Mouse (Mus musculus) lung, embryonic 14.5 days (tissue): ENCODE measurements at regions not wholly inside any gene's neighbourhood (a gene's known extent, or its start where the extent isn't known, plus 50 kb on each side); places are given as distances from the start of the nearest gene placed in this dataset.

Experiments used
- ATAC-seq: fragments of 200-750 bp; cut with Nextera tagmentation; 2 replicates; pipeline ENCODE4 v1.8.0; 2017; ENCODE audit warnings: mild to moderate bottlenecking, moderate TSS enrichment, moderate library complexity; ENCODE audit not compliant: insufficient read depth
- DNase-seq: peaks from one replicate; pipeline ENCODE4 v3.0.0-alpha.2; 2015
- H3K27ac ChIP-seq: fragments of 300-500 bp; sonication (generic); 2 replicates; pipeline ENCODE4 v1.5.1; 2014; ENCODE audit warnings: low read depth, mild to moderate bottlenecking, moderate library complexity
- H3K27me3 ChIP-seq: fragments of 300-500 bp; sonication (generic); 2 replicates; pipeline ENCODE4 v1.6.1; 2014; ENCODE audit warnings: low read length, control low read depth; ENCODE audit not compliant: insufficient read depth
- H3K36me3 ChIP-seq: fragments of 300-500 bp; sonication (generic); 2 replicates; pipeline ENCODE4 v1.6.1; 2014; ENCODE audit warnings: control low read depth; ENCODE audit not compliant: insufficient read depth
- H3K4me1 ChIP-seq: fragments of 300-500 bp; sonication (generic); 2 replicates; pipeline ENCODE4 v1.6.1; 2014; ENCODE audit warnings: antibody characterized with exemption, control low read depth; ENCODE audit not compliant: insufficient read depth
- H3K4me2 ChIP-seq: fragments of 300-500 bp; sonication (generic); 2 replicates; pipeline ENCODE4 v1.6.1; 2014; ENCODE audit warnings: mild to moderate bottlenecking
- H3K4me3 ChIP-seq: fragments of 300-500 bp; sonication (generic); 2 replicates; pipeline ENCODE4 v1.5.1; 2014; ENCODE audit warnings: low read depth, low read length
- H3K9ac ChIP-seq: fragments of 300-500 bp; sonication (generic); 2 replicates; pipeline ENCODE4 v1.6.1; 2014
- H3K9me3 ChIP-seq: fragments of 300-500 bp; sonication (generic); 2 replicates; pipeline ENCODE4 v1.6.1; 2016; ENCODE audit warnings: low read depth, low read length, control low read depth
- CTCF ChIP-seq: IDR thresholded peaks from 2 replicates; pipeline ENCODE4 v1.5.1; 2016; ENCODE audit warnings: antibody characterized with exemption, low read depth
- WGBS: fragments of 180-500 bp; shearing (Covaris S2); extraction: QIAGEN DNeasy Blood & Tissue Kit; methylation state at CpG from one replicate; pipeline ENCODE4 v1.1.7; 2014; 5-methylcytosine and 5-hydroxymethylcytosine counted together

GRCm38 (mm10) chr1:128767991-128768390 is 175.9 kb upstream of the Cxcr4 start:
- Histone ChIP-seq H3K27me3 (no peaks in the 10 kb centered on the region), H3K9ac (no peak overlapping the region), H3K4me2 (no peak overlapping the region), H3K36me3 (no peaks in the 10 kb centered on the region), H3K4me3 (no peak overlapping the region), H3K4me1 (no peaks in the 10 kb centered on the region), H3K27ac (no peak overlapping the region), H3K9me3 (no peaks in the 10 kb centered on the region)
- no peak for DNase-seq
- no peak for ATAC-seq
- WGBS = 88% methylated on average over 6 of the region's 6 CpGs
- TF ChIP-seq CTCF = no peak

GRCm38 (mm10) chr1:128767415-128767814 is 175.3 kb upstream of the Cxcr4 start:
- WGBS = 80% methylated on average over 3 of the region's 3 CpGs

GRCm38 (mm10) chr1:128766894-128767268 is 174.8 kb upstream of the Cxcr4 start:
- ATAC-seq (no peak), DNase-seq (no peak)
- Histone ChIP-seq H3K36me3 (no peaks in the 10 kb centered on the region), H3K4me3 (no peak overlapping the region), H3K9ac (no peak overlapping the region), H3K27me3 (no peaks in the 10 kb centered on the region), H3K4me1 (no peaks in the 10 kb centered on the region), H3K9me3 (no peaks in the 10 kb centered on the region), H3K27ac (no peak overlapping the region), H3K4me2 (no peak overlapping the region)
- 69% methylated on average over 7 of the region's 7 CpGs for WGBS
- no peak for TF ChIP-seq CTCF

More at GRCm38 (mm10) chr1:128767415-128767814, 175.3 kb upstream of the Cxcr4 start:
- Histone ChIP-seq H3K9me3 (no peaks in the 10 kb centered on the region), H3K4me1 (no peaks in the 10 kb centered on the region), H3K27me3 (no peaks in the 10 kb centered on the region), H3K4me2 (no peak overlapping the region), H3K27ac (no peak overlapping the region), H3K9ac (no peak overlapping the region), H3K36me3 (no peaks in the 10 kb centered on the region), H3K4me3 (no peak overlapping the region)
- ATAC-seq (no peak), DNase-seq (no peak)
- no peak for TF ChIP-seq CTCF

GRCm38 (mm10) chr1:128766193-128766893 is 174.2 kb upstream of the Cxcr4 start:
- Histone ChIP-seq H3K4me1 (no peaks in the 10 kb centered on the region), H3K9me3 (no peaks in the 10 kb centered on the region), H3K4me2 (no peak overlapping the region), H3K9ac (no peak overlapping the region), H3K36me3 (no peaks in the 10 kb centered on the region), H3K27me3 (no peaks in the 10 kb centered on the region), H3K4me3 (no peak overlapping the region), H3K27ac (no peak overlapping the region)
- 60% methylated on average over 7 of the region's 7 CpGs for WGBS
- no peak for DNase-seq
- peak; percentile 49; the same call in 1 of the 2 replicates for ATAC-seq
- TF ChIP-seq CTCF = no peak

GRCm38 (mm10) chr1:128765626-128766025 is 173.5 kb upstream of the Cxcr4 start:
- no peaks in the 10 kb centered on the region for H3K36me3 ChIP-seq
- no peak overlapping the region for H3K4me3 ChIP-seq
- H3K27ac ChIP-seq = no peak overlapping the region
- no peak overlapping the region for H3K9ac ChIP-seq
- no peak overlapping the region for H3K4me2 ChIP-seq
- ATAC-seq (no peak), DNase-seq (no peak)
- TF ChIP-seq CTCF = no peak
- no peaks in the 10 kb centered on the region for H3K27me3 ChIP-seq
- no peaks in the 10 kb centered on the region for H3K9me3 ChIP-seq
- no peaks in the 10 kb centered on the region for H3K4me1 ChIP-seq
- WGBS = 62% methylated on average over 2 of the region's 2 CpGs

GRCm38 (mm10) chr1:128765142-128765541 is 173.0 kb upstream of the Cxcr4 start:
- Histone ChIP-seq H3K9ac (no peak overlapping the region), H3K4me3 (no peak overlapping the region), H3K4me1 (no peaks in the 10 kb centered on the region), H3K9me3 (no peaks in the 10 kb centered on the region), H3K27ac (no peak overlapping the region), H3K4me2 (no peak overlapping the region), H3K27me3 (no peaks in the 10 kb centered on the region), H3K36me3 (no peaks in the 10 kb centered on the region)
- TF ChIP-seq CTCF = no peak
- DNase-seq = no peak
- no peak for ATAC-seq
- 82% methylated on average over 3 of the region's 3 CpGs for WGBS

GRCm38 (mm10) chr1:128762854-128763253 is 170.8 kb upstream of the Cxcr4 start:
- H3K36me3 ChIP-seq = no peaks in the 10 kb centered on the region
- H3K4me3 ChIP-seq = no peak overlapping the region
- H3K9me3 ChIP-seq = no peaks in the 10 kb centered on the region
- WGBS = 85% methylated on average over 4 of the region's 4 CpGs
- H3K4me1 ChIP-seq = no peaks in the 10 kb centered on the region
- H3K27ac ChIP-seq = no peak overlapping the region
- ATAC-seq (no peak), DNase-seq (no peak)
- H3K27me3 ChIP-seq = no peaks in the 10 kb centered on the region
- no peak for TF ChIP-seq CTCF
- H3K4me2 ChIP-seq = no peak overlapping the region
- H3K9ac ChIP-seq = no peak overlapping the region
